Mouse (Mus musculus) retina, postnatal 1 day (tissue): ENCODE data around the gene Sec14l2.

Experiments used
- DNase-seq: peaks from one replicate; pipeline ENCODE4 v3.0.0-alpha.2; 2012

Sec14l2 gene

GRCm38 (mm10) chr11:4097091-4097621, 26.1 kb downstream of the Sec14l2 start:
- DNase-seq, result peak; percentile 42

- peak; percentile 100 for DNase-seq
Measured at GRCm38 (mm10) chr11:4096054-4096984, 26.9 kb downstream of the Sec14l2 start.

GRCm38 (mm10) chr11:4095171-4096053, 27.8 kb downstream of the Sec14l2 start, which contains the start of gene Mtfp1:
Gene Mtfp1 (minus strand): TSS chr11:4095445.
- DNase-seq, result peak; percentile 85

- peak; percentile 86 for DNase-seq
Measured at GRCm38 (mm10) chr11:4094378-4095170, 28.6 kb downstream of the Sec14l2 start.

GRCm38 (mm10) chr11:4093459-4094377, 29.5 kb downstream of the Sec14l2 start:
- peak; percentile 86 for DNase-seq

- DNase-seq, result peak; percentile 52
Measured at GRCm38 (mm10) chr11:4087267-4087666, 35.9 kb downstream of the Sec14l2 start.

GRCm38 (mm10) chr11:4086246-4086645, 37.0 kb downstream of the Sec14l2 start:
- DNase-seq, result peak; percentile 76

- peak; percentile 88 for DNase-seq
Measured at GRCm38 (mm10) chr11:4083316-4084078, 39.7 kb downstream of the Sec14l2 start.

- DNase-seq, result peak; percentile 74
Measured at GRCm38 (mm10) chr11:4080219-4080618, 43.0 kb downstream of the Sec14l2 start.

- DNase-seq, result no peak
Measured at GRCm38 (mm10) chr11:4078267-4078933, 44.8 kb downstream of the Sec14l2 start.

- DNase-seq, result peak; percentile 54
Measured at GRCm38 (mm10) chr11:4076633-4077032, 46.6 kb downstream of the Sec14l2 start.

- peak; percentile 19 for DNase-seq
Measured at GRCm38 (mm10) chr11:4069664-4070063, 53.6 kb downstream of the Sec14l2 start.

- DNase-seq, result no peak
Measured at GRCm38 (mm10) chr11:4064627-4065122, 58.5 kb downstream of the Sec14l2 start, which contains the start of gene Sec14l3. Gene Sec14l3 (plus strand): TSS chr11:4064841.

- DNase-seq, result peak; percentile 14
Measured at GRCm38 (mm10) chr11:4062981-4063380, 60.2 kb downstream of the Sec14l2 start.

GRCm38 (mm10) chr11:4062523-4062922, 60.7 kb downstream of the Sec14l2 start:
- no peak for DNase-seq

GRCm38 (mm10) chr11:4060866-4061575, 62.2 kb downstream of the Sec14l2 start:
- no peak for DNase-seq

- DNase-seq, result peak; percentile 78
Measured at GRCm38 (mm10) chr11:4053586-4053985, 69.6 kb downstream of the Sec14l2 start.

- DNase-seq, result no peak
Measured at GRCm38 (mm10) chr11:4048438-4048837, 74.8 kb downstream of the Sec14l2 start.

GRCm38 (mm10) chr11:4047766-4048165, 75.4 kb downstream of the Sec14l2 start:
- DNase-seq, result no peak
